Mouse (Mus musculus) megakaryocyte, embryonic 14.5 days (primary cell): ENCODE results near the gene Zswim4. TPM values are rescaled to one million over a fixed set of nuclear protein-coding genes. Genes with fewer than 3 reads are reported as not detected.

Experiments
- H3K27me3 ChIP-seq: replicated peaks from 2 replicates; pipeline ENCODE3; 2012; ENCODE audit warnings: inconsistent platforms
- H3K36me3 ChIP-seq: replicated peaks from 2 replicates; pipeline ENCODE3; 2012; ENCODE audit warnings: low read length, inconsistent platforms, mixed read lengths
- H3K4me1 ChIP-seq: 2 replicates; pipeline ENCODE4 v1.6.1; 2012; ENCODE audit warnings: inconsistent platforms
- H3K4me3 ChIP-seq: replicated peaks from 2 replicates; pipeline ENCODE3; 2012; ENCODE audit warnings: moderate library complexity, mild to moderate bottlenecking, inconsistent platforms
- H3K9me3 ChIP-seq: 2 replicates; pipeline ENCODE4 v1.6.1; 2012; ENCODE audit warnings: inconsistent platforms
- FLI1 ChIP-seq: IDR thresholded peaks from 2 replicates; pipeline ENCODE4 v1.6.1; 2012; ENCODE audit warnings: low read length, inconsistent platforms, mixed read lengths
- GATA1 ChIP-seq: IDR thresholded peaks from 3 replicates; pipeline ENCODE4 v1.6.1; 2012; ENCODE audit warnings: mixed read lengths, low read length, inconsistent platforms, borderline replicate concordance
- polyA plus RNA-seq: library from polyadenylated mRNA; stranded (reverse); fragments of >175 nt; gene quantifications from 2 replicates; pipeline ENCODE4 v1.2.3, GENCODE M21; 2012; ENCODE audit warnings: low replicate concordance; ENCODE audit not compliant: insufficient read depth

Gene Zswim4
- polyA plus RNA-seq, 1 experiment = 14.1 TPM

DNA sequence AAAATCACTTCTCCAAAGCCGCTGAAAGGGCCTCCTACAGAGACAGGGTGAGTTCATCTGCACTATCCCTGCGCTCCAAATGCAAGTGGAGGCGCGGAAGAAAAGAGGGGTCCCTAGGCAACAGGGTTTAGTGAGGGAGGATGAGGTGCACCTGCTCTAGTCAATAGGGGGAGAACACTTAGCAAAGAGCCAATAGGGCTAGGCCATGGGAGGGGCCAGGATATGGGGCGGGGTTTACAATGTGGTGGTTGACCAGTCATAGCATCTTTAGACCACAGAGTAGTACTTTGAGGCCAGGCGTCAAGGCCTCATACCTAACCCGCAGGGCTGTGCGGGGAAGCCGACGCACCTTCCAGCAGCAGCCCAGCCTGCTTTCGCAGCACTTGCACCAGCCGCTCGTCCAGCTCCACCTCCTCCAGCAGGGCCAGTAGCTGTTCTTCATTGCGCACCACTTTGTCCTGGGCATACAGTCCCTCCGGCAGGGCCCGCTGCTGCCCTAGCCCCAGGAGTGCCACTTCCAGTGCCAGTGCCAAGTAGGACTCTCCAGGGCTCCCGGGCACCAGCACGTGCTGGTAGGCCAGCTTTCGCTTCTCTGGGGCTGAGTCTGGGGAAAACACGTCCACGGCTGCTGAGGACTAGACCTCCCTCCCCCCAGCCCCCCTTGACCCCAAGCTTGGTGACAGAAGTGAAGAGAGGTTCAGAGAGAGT is 13.4 kb downstream of the Zswim4 start:
- no peak for TF ChIP-seq GATA1
- peaks cover 91% of the 10 kb centered on the region for H3K36me3 ChIP-seq
- no peaks in the 10 kb centered on the region for H3K9me3 ChIP-seq

GRCm38 (mm10) chr8:84222566-84223165 is 14.2 kb downstream of the Zswim4 start:
- TF ChIP-seq FLI1 = no peak
- TF ChIP-seq GATA1 = no peak
- H3K9me3 ChIP-seq = no peaks in the 10 kb centered on the region
- no peak overlapping the region for H3K4me3 ChIP-seq
- peaks cover 30% of the 10 kb centered on the region for H3K4me1 ChIP-seq
- peaks cover 91% of the 10 kb centered on the region for H3K36me3 ChIP-seq
- H3K27me3 ChIP-seq = no peaks in the 10 kb centered on the region

More for the DNA sequence above, 13.4 kb downstream of the Zswim4 start:
- Histone ChIP-seq H3K4me1 (peaks cover 24% of the 10 kb centered on the region), H3K27me3 (no peaks in the 10 kb centered on the region), H3K4me3 (peak overlapping the region; percentile 46)

- no peak overlapping the region for H3K4me3 ChIP-seq
- H3K27me3 ChIP-seq = no peaks in the 10 kb centered on the region
- peaks cover 91% of the 10 kb centered on the region for H3K36me3 ChIP-seq
- TF ChIP-seq FLI1 = no peak
- no peak for TF ChIP-seq GATA1
- H3K4me1 ChIP-seq = peaks cover 30% of the 10 kb centered on the region
- H3K9me3 ChIP-seq = no peaks in the 10 kb centered on the region
Observed at GRCm38 (mm10) chr8:84220105-84220504, 16.8 kb downstream of the Zswim4 start.

- TF ChIP-seq FLI1 (no peak), GATA1 (no peak)
- H3K27me3 ChIP-seq = no peaks in the 10 kb centered on the region
- H3K9me3 ChIP-seq = no peaks in the 10 kb centered on the region
- peaks cover 91% of the 10 kb centered on the region for H3K36me3 ChIP-seq
- H3K4me1 ChIP-seq = peaks cover 27% of the 10 kb centered on the region
- H3K4me3 ChIP-seq = no peak overlapping the region
Observed at GRCm38 (mm10) chr8:84218143-84218542, 18.7 kb downstream of the Zswim4 start.

GRCm38 (mm10) chr8:84217206-84217605 is 19.6 kb downstream of the Zswim4 start:
- H3K9me3 ChIP-seq = no peaks in the 10 kb centered on the region
- H3K4me3 ChIP-seq = no peak overlapping the region
- H3K36me3 ChIP-seq = peaks cover 91% of the 10 kb centered on the region
- TF ChIP-seq FLI1 (no peak), GATA1 (no peak)
- peaks cover 22% of the 10 kb centered on the region for H3K4me1 ChIP-seq
- H3K27me3 ChIP-seq = no peaks in the 10 kb centered on the region

- H3K27me3 ChIP-seq = no peaks in the 10 kb centered on the region
- H3K9me3 ChIP-seq = no peaks in the 10 kb centered on the region
- H3K4me3 ChIP-seq = no peak overlapping the region
- peaks cover 99% of the 10 kb centered on the region for H3K36me3 ChIP-seq
- TF ChIP-seq FLI1 = no peak
- TF ChIP-seq GATA1 = no peak
- peaks cover 49% of the 10 kb centered on the region for H3K4me1 ChIP-seq
Observed at GRCm38 (mm10) chr8:84213277-84213676, 23.6 kb downstream of the Zswim4 start.

GRCm38 (mm10) chr8:84211881-84212563 is 24.8 kb downstream of the Zswim4 start:
- H3K27me3 ChIP-seq = no peaks in the 10 kb centered on the region
- H3K36me3 ChIP-seq = peaks cover 99% of the 10 kb centered on the region
- H3K4me3 ChIP-seq = peak overlapping the region; percentile 59
- H3K4me1 ChIP-seq = peaks cover 55% of the 10 kb centered on the region
- TF ChIP-seq GATA1 (no peak), FLI1 (no peak)
- no peaks in the 10 kb centered on the region for H3K9me3 ChIP-seq

DNA sequence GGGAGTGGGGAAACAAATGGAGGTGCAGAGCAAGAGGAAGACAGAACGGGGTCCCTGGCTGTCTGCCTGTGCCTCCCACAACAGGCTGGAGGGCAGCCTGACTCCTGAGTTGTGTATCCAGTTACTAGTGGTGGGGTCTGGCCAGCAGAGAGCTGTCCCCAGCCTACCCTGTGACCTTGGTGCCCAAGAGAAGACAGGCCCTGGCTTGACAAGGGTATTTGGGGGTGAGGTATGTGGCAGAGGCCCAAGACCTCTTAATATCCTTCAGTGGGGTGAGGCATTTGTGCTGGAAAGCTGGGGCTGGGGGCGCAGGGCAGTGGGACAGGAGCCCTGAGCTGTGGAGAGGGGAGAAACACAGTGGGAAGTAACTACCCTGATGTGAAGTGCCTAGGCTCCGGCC is 25.7 kb downstream of the Zswim4 start:
- H3K4me3 ChIP-seq = no peak overlapping the region
- peaks cover 97% of the 10 kb centered on the region for H3K36me3 ChIP-seq
- TF ChIP-seq FLI1 = no peak
- no peaks in the 10 kb centered on the region for H3K27me3 ChIP-seq
- no peaks in the 10 kb centered on the region for H3K9me3 ChIP-seq
- H3K4me1 ChIP-seq = peaks cover 62% of the 10 kb centered on the region

DNA sequence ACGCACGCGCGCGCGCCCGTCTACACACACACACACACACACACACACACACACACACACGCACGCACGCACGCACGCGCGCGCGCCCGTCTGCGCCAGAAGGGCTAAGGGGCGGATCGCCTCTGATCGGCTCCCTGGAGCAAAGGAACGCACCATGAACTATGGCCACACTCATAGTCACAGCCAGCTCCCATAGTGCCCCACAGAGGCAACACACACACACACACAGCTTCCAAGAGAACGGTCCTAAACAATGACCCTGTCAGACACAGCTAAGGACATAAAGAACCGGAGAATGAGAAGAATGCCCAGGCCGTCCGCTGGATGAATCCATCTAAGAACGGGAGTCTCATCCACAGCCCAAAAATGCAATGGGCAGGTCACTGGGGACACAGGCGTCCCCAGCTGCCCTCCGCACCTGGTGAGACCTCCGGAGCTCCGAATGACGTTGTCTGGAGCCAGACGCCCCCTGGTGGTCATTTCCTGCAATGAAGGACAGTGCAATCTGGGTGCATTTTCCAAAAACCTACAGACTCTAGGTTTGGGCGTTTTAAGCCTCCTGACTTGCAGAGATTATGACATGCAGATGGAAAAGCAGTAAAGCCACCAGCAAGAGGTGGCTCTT is 26.6 kb downstream of the Zswim4 start:
- no peaks in the 10 kb centered on the region for H3K9me3 ChIP-seq
- no peak overlapping the region for H3K4me3 ChIP-seq
- H3K36me3 ChIP-seq = peaks cover 97% of the 10 kb centered on the region
- peaks cover 71% of the 10 kb centered on the region for H3K4me1 ChIP-seq
- no peaks in the 10 kb centered on the region for H3K27me3 ChIP-seq
- TF ChIP-seq GATA1 (no peak), FLI1 (no peak)
